9 mouse cellular contexts compared by ENCODE assay signal in the genomic region with DNA sequence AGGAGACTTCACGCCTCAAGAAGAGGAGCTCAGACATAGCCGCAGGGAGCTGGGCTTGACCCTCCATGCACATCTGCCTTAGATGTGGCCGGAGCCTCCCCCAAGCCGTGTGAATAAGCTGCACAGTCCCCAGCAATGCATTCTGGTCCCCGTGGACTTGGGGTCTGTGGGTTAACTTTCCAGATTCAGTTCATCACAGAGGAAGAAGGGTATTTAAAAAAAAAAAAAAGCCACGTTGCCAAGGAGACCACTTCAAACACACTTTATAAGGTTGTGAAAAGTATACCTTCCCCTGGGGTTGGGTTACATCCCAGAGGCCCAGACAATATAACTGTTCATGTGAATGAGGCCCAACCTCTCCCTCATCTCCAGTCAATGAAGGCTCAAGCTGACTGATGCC. TPM values are rescaled to one million over a fixed set of nuclear protein-coding genes. Genes with fewer than 3 reads are reported as not detected.
A peak's percentile ranks its signal among the peaks of the same experiment; 100 is the strongest.
DNase-seq lines count a peak whose midpoint lies in the region; ATAC-seq and TF ChIP-seq lines count a peak whose summit lies in the region.
"Had no signal": no experiment of that assay in that cellular context is flagged by ENCODE, and none has a peak within 500 bp of the region (broad histone marks: within the 10 kb centered on the region; RNA-seq: fewer than 3 reads in every experiment).

No protein-coding gene starts in this region.

- H3K27ac ChIP-seq in heart, embryonic 10.5 days: peak overlapping the region; percentile 60
- no peak overlapping the region for H3K27ac ChIP-seq in thymus, adult 2 months (ENCODE audit: control insufficient read depth, insufficient read depth, low read length)
- peak overlapping the region; percentile 61; the same call in 1 of the 2 replicates for H3K27ac ChIP-seq in limb, embryonic 13.5 days

- 60% methylated on average over 6 of the region's 6 CpGs for WGBS in heart, embryonic 10.5 days
- 15% methylated on average over 6 of the region's 6 CpGs for WGBS in thymus, adult 2 months
- WGBS in limb, embryonic 13.5 days: 19% methylated on average over 6 of the region's 6 CpGs

- intact Hi-C loops in heart, postnatal 14 days (cut with DNase I): no loop called here

- TF ChIP-seq CTCF in thymus, adult 2 months (IDR thresholded peaks at IDR 0.05; ENCODE audit: borderline replicate concordance, control insufficient read depth, extremely low read depth, insufficient read depth, low read length, poor library complexity): no peak

- no peak for TF ChIP-seq POLR2A in thymus, adult 2 months (IDR thresholded peaks at IDR 0.05; ENCODE audit: control insufficient read depth, extremely low read depth, insufficient read depth, low read length, poor library complexity)

- no peak for DNase-seq in heart, embryonic 10.5 days (ENCODE audit: low spot score)
- no peak for DNase-seq in heart, postnatal 14 days
- DNase-seq in thymus, postnatal 25 days: peak; percentile 8
- DNase-seq in thymus, adult 2 months: no peak
- DNase-seq in Muller cell, postnatal 12 days (ENCODE audit: inconsistent ontology term): no peak
- DNase-seq in adipocyte (ENCODE audit: low spot score): no peak
- DNase-seq: kidney, adult 11 months had no signal

- no peaks in the 10 kb centered on the region for H3K9me3 ChIP-seq in heart, embryonic 10.5 days
- H3K9me3 ChIP-seq in limb, embryonic 13.5 days: no peaks in the 10 kb centered on the region; the same call in 1 of the 2 replicates

- H3K4me3 ChIP-seq in heart, embryonic 10.5 days: no peak overlapping the region
- H3K4me3 ChIP-seq in thymus, adult 2 months (ENCODE audit: control insufficient read depth, insufficient read depth, low read length): no peak overlapping the region
- H3K4me3 ChIP-seq in limb, embryonic 13.5 days: no peak overlapping the region

- no peak overlapping the region; the same call in 1 of the 2 replicates for H3K4me2 ChIP-seq in limb, embryonic 13.5 days (replicated peaks)

- peak; percentile 18; the same call in 1 of the 2 replicates for ATAC-seq in limb, embryonic 13.5 days (ENCODE audit: low FRiP score, low read depth)

- peaks cover 34% of the 10 kb centered on the region for H3K4me1 ChIP-seq in heart, embryonic 10.5 days
- 0 out of 2 replicates have a peak, but pooled peaks cover 3% of the 10 kb centered on the region for H3K4me1 ChIP-seq in thymus, adult 2 months (replicated peaks; ENCODE audit: control insufficient read depth, insufficient read depth, low read length)
- peaks cover 49% of the 10 kb centered on the region for H3K4me1 ChIP-seq in limb, embryonic 13.5 days

- no peaks in the 10 kb centered on the region for H3K36me3 ChIP-seq in heart, embryonic 10.5 days
- H3K36me3 ChIP-seq in thymus, adult 2 months (ENCODE audit: control insufficient read depth, insufficient read depth, low read length): no peaks in the 10 kb centered on the region
- 0 out of 2 replicates have a peak, but pooled peaks cover 4% of the 10 kb centered on the region for H3K36me3 ChIP-seq in limb, embryonic 13.5 days

- no peaks in the 10 kb centered on the region for H3K27me3 ChIP-seq in heart, embryonic 10.5 days (ENCODE audit: insufficient read depth, poor library complexity, severe bottlenecking)
- H3K27me3 ChIP-seq in thymus, adult 2 months (ENCODE audit: control insufficient read depth, insufficient read depth, low read length): no peaks in the 10 kb centered on the region
- no peaks in the 10 kb centered on the region for H3K27me3 ChIP-seq in limb, embryonic 13.5 days

- no peak overlapping the region for H3K9ac ChIP-seq in limb, embryonic 13.5 days

RNA-seq across cellular contexts. Expression of a gene that starts 37.6 kb away (rescaled TPM):
- polyA plus RNA-seq in heart, embryonic 10.5 days (2016; fragmentation: Nextera tagmentation; extraction: Ambion mirVana): 22.5 and 23.6 TPM in 2 replicates
- 10 to 100 TPM; 25.6 to 27.9 TPM for total RNA-seq in heart, postnatal 14 days (2021)
- polyA plus RNA-seq in thymus, adult 2 months (2012; rRNA removed): 10.7 and 12.6 TPM in 2 replicates
- 47.4 and 52.1 TPM in 2 replicates for polyA plus RNA-seq in limb, embryonic 13.5 days (2015; fragmentation: Nextera tagmentation; extraction: Ambion mirVana)
- total RNA-seq: granulocyte monocyte progenitor cell, adult 5-6 weeks had no signal
